Mouse (Mus musculus) midbrain, embryonic 13.5 days (tissue): Measurements from ENCODE around the gene Rbbp8nl. TPM values are rescaled to one million over a fixed set of nuclear protein-coding genes. Genes with fewer than 3 reads are reported as not detected.
"Not testable (repeated sequence)": the region's sequence is repeated elsewhere in the genome, so short reads cannot be mapped to it uniquely, and the experiment has no call there.

ENCODE experiments used
- ATAC-seq: fragments of 200-750 bp; cut with Nextera tagmentation; 2 replicates; pipeline ENCODE4 v1.8.0; 2017; ENCODE audit warnings: mild to moderate bottlenecking, moderate TSS enrichment, moderate library complexity
- H3K27ac ChIP-seq: fragments of 300-500 bp; sonication (generic); 2 replicates; pipeline ENCODE4 v1.5.1; 2015; ENCODE audit warnings: inconsistent platforms, mild to moderate bottlenecking, moderate library complexity
- H3K27me3 ChIP-seq: fragments of 300-500 bp; sonication (generic); 2 replicates; pipeline ENCODE4 v1.6.1; 2015; ENCODE audit warnings: mild to moderate bottlenecking, inconsistent platforms
- H3K36me3 ChIP-seq: fragments of 300-500 bp; sonication (generic); 2 replicates; pipeline ENCODE4 v1.6.1; 2015; ENCODE audit warnings: mild to moderate bottlenecking, inconsistent platforms
- H3K4me1 ChIP-seq: fragments of 300-500 bp; sonication (generic); replicated peaks from 2 replicates; pipeline ENCODE4 v1.6.1; 2015; ENCODE audit warnings: inconsistent platforms
- H3K4me2 ChIP-seq: fragments of 300-500 bp; sonication (generic); replicated peaks from 2 replicates; pipeline ENCODE4 v1.6.1; 2015; ENCODE audit warnings: moderate library complexity, mild to moderate bottlenecking, inconsistent platforms
- H3K4me3 ChIP-seq: fragments of 300-500 bp; sonication (generic); replicated peaks from 2 replicates; pipeline ENCODE4 v1.5.1; 2015; ENCODE audit warnings: mild to moderate bottlenecking, inconsistent platforms
- H3K9ac ChIP-seq: fragments of 300-500 bp; sonication (generic); replicated peaks from 2 replicates; pipeline ENCODE4 v1.6.1; 2015; ENCODE audit warnings: mild to moderate bottlenecking, inconsistent platforms
- H3K9me3 ChIP-seq: fragments of 300-500 bp; sonication (generic); 2 replicates; pipeline ENCODE4 v1.6.1; 2016; ENCODE audit warnings: mild to moderate bottlenecking, inconsistent platforms
- WGBS: fragments of 180-500 bp; shearing (Covaris S2); methylation state at CpG from one replicate; pipeline ENCODE4 v1.1.7; 2015; 5-methylcytosine and 5-hydroxymethylcytosine counted together
- polyA plus RNA-seq: library from polyadenylated mRNA; unstranded; fragments of >200 nt; fragmentation: Nextera tagmentation; extraction: Ambion mirVana; gene quantifications from 2 replicates; pipeline ENCODE4 v1.2.1, GENCODE M21; 2015

Gene Rbbp8nl
- polyA plus RNA-seq, 1 experiment from 2014 or later: not detected

DNA sequence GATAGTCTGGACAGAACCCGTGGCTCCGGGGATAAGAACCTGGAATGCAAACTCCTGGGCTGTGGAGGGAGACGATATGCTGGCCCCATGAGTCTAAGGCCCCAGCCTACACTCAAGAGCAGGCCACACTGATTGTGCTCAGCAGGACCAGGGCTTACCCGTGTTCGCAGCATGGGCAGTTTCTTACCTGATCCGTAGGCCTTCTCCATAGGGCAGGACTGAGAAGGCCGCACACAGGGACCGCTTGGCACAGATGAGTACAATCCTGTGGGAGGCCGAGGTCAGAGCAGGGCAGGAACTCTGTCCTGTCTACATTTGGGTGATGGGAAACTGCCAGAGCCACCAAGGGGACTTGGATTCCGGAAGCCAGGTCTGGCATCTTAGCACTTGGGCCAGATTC lies 26.8 kb downstream of the Rbbp8nl start:
- H3K36me3 ChIP-seq: peaks cover 82% of the 10 kb centered on the region
- no peaks in the 10 kb centered on the region for H3K9me3 ChIP-seq
- WGBS: 90% methylated on average over 10 of the region's 10 CpGs
- no peak overlapping the region for H3K27ac ChIP-seq
- H3K4me3 ChIP-seq: no peak overlapping the region
- no peaks in the 10 kb centered on the region for H3K27me3 ChIP-seq
- ATAC-seq: no peak
- no peak overlapping the region for H3K4me2 ChIP-seq
- 0 out of 2 replicates have a peak overlapping the region, but pooled peaks have one; percentile 2 for H3K9ac ChIP-seq
- H3K4me1 ChIP-seq: peaks cover 10% of the 10 kb centered on the region

DNA sequence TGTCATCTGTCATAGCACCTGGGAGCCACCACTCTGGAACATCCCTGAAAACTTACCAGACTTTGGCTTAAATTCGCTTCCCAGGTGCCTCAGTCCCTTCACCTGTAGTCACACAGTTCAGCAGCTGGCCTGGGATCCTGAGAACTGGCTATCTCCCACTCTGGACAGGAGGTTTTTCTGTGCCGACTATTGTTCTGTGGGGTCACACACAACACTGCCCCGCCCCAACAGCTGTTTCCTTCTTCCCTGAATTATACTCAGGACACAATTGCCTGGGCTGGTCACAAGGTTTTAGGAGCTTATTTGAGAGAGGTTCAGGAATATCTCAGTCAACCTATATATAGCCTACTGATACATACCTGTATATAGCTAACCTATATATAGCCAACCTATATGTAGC lies 27.2 kb downstream of the Rbbp8nl start:
- 77% methylated on average over 3 of the region's 3 CpGs for WGBS
- H3K27me3 ChIP-seq: no peaks in the 10 kb centered on the region
- H3K4me3 ChIP-seq: no peak overlapping the region
- no peak overlapping the region for H3K27ac ChIP-seq
- peaks cover 80% of the 10 kb centered on the region for H3K36me3 ChIP-seq
- H3K4me1 ChIP-seq: peaks cover 13% of the 10 kb centered on the region
- H3K9me3 ChIP-seq: no peaks in the 10 kb centered on the region
- ATAC-seq: no peak
- H3K9ac ChIP-seq: no peak overlapping the region
- no peak overlapping the region for H3K4me2 ChIP-seq

DNA sequence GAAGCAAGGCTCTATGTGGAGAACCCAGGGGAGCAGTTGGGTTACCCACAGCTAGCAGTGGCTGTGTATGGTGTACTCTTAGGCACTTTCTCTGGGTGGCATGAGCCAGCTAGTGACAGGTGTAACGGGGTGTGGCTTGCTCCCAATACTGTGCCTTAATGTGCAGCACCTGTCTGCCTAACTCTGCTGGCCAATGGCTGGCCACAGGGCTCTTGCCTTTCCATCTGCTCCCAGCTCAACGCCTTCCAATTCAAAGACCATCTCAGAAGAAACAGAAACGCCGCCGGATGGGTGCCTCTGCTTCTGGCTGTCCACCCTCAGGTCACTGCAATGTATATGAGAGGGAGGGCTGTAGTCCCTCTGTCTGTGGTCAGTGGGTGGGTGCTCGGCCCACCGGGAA lies 27.8 kb downstream of the Rbbp8nl start:
- WGBS: 91% methylated on average over 7 of the region's 7 CpGs
- Histone ChIP-seq H3K9me3 (no peaks in the 10 kb centered on the region), H3K27ac (no peak overlapping the region), H3K4me1 (peaks cover 13% of the 10 kb centered on the region), H3K4me2 (no peak overlapping the region), H3K4me3 (no peak overlapping the region), H3K9ac (no peak overlapping the region), H3K36me3 (peaks cover 74% of the 10 kb centered on the region), H3K27me3 (no peaks in the 10 kb centered on the region)
- ATAC-seq: no peak

DNA sequence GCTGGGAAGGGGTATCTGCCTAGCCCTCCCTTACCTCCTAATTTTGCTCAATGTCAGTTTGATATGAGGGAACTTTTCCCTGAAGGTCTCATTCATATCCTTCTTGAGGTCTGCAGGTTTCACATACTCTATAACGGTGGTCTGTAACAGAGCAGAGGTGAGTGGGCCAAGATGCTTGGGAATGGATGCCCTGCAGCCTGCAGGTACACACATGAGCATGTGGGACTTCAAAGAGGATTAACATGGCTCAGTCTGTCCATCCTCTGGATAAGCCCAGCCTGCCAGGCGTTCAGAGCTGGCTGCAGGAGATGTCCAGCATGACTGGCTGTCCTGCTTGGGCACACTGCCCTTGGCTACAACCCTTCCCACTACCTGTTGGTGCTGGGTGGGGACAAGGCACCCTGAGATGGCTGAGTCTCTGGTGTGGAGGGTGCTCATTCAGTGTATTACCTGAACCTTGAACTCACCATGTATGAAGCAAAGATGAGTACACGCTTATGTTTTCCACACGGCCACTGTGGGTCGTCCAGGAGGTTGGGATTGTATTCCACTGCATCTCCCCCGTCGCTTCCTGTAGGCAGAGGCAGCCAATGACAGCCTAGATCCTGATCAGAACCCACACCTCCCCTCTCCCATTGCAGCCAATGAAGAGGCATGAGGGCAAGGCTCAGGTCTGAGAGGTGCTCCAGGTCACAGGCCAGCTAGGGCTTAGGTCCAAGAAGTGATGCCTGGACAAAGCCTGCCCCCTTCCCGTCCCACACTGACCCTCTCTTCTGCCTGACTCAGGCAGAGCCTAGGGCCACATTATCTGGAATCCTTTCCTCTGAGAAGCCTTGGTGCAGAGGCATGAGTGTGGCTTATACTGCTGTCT lies 28.8 kb downstream of the Rbbp8nl start:
- H3K27ac ChIP-seq: no peak overlapping the region
- peaks cover 64% of the 10 kb centered on the region for H3K36me3 ChIP-seq
- 65% methylated on average over 8 of the region's 8 CpGs for WGBS
- no peak overlapping the region for H3K9ac ChIP-seq
- H3K4me3 ChIP-seq: no peak overlapping the region
- no peaks in the 10 kb centered on the region for H3K27me3 ChIP-seq
- peaks cover 20% of the 10 kb centered on the region for H3K4me1 ChIP-seq
- no peak overlapping the region for H3K4me2 ChIP-seq
- no peak for ATAC-seq
- no peaks in the 10 kb centered on the region for H3K9me3 ChIP-seq

DNA sequence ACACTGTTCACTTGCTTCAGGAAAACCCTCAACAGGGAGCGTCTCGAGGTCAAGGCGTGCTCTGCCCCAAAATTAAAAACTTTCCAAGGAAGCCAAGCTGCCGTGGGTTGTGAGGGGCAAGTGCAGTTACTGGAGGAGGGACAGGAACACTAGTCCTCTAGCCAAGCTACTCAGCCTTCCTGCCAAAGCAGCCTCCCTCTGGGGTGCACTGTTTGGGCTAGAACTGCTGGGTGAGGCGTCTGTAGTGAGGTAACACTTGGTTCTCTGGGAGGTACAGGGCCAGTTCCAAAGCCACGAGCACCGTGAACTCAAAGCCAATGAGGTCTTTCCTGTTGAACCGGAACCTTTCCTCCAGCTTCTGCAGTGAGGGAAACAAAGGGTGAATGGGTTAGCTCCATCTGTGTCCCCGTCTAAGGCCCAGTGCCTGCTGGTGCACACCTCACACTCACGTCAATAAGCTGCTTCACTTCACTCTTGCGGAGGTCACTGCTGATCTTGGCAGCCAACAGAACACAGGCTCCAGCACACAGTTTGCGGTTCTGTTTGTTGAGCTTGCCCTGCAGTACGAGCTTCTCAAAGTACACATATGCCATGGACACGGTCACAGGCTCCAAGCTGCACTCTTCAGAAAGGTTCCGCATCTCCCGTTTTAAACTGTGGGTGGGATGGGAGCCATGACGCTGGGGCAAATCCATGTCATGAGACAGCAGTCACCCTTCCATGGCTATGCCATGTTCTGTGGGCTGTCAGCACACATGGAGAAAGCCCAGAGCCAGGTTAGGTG lies 29.7 kb downstream of the Rbbp8nl start:
- not testable (repeated sequence) for H3K27me3 ChIP-seq

DNA sequence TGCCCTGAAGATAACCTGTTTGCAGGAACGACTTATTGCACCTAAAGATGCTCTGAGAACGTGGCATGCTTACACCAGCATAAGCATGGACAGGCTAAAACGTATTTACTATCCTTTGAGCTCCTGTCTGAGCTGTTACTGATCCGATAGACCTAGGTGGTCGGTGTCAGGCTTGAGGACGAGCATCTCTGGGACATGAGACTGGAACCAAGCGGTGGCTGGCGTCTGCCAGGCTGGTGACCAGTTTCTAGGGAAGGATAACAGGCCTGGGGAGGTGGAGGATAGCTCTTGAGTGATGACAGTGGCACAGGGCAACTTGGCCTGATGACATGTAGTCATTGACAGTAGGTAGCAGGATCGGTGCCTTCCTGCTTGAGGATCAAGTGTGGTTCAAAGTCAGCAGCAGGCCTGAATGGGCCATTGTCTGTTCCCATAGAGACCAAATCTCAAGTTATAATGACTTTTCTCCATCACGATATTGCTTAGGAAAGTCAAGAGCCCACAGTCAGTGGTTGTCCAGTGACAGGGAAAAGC lies 30.7 kb downstream of the Rbbp8nl start:
- Histone ChIP-seq H3K4me1 (peaks cover 23% of the 10 kb centered on the region), H3K36me3 (peaks cover 57% of the 10 kb centered on the region)
- not testable (repeated sequence) for H3K9ac ChIP-seq, H3K4me3 ChIP-seq, H3K27ac ChIP-seq, H3K4me2 ChIP-seq, H3K9me3 ChIP-seq, ATAC-seq, H3K27me3 ChIP-seq
- 80% methylated on average over 10 of the region's 10 CpGs for WGBS

More for the DNA sequence above, 29.7 kb downstream of the Rbbp8nl start:
- Histone ChIP-seq H3K4me1 (peaks cover 23% of the 10 kb centered on the region), H3K36me3 (peaks cover 63% of the 10 kb centered on the region)
- not testable (repeated sequence) for ATAC-seq, H3K9me3 ChIP-seq, H3K27ac ChIP-seq, H3K4me3 ChIP-seq, H3K4me2 ChIP-seq, H3K9ac ChIP-seq
- 73% methylated on average over 17 of the region's 17 CpGs for WGBS

DNA sequence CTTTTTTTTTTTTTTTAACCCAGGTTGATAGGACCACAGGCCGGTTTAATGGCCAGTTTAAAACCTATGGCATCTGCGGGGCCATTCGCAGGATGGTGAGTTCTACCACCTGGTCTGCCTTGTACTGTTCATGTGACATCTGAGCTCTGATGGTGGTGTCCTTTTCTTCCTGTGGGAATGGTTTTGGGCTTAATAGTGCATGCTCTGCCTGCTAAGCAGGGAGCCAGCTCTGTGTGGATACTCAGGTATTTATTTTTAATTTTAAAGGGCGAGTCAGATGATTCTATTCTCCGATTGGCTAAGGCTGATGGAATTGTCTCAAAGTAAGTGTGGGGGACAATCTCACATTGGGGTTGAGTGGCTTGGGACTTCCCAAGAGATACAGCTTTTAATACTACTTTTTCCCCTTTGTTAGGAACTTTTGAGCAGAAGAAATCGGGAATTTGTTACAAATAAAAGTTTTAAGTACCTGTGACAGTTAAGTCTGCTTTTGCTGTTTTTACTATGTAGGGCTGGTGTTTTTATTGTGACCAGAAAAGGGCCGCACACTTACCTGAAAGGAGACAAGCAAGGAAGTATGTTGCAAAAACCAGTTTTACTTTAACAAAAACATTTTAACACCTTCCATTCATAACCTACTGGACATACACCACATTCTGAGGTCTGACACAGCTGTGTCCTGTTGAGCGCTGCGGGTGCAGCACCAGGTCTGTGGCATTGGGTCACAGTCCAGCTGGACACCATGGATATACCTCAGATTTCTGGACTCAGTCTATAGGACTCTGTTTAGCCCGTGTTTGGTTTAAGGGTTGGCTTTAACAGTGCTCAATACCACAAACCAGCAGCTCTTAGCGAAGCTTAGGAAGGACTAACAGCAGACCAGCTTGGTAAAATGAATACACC lies 31.5 kb downstream of the Rbbp8nl start:
- Histone ChIP-seq H3K36me3 (peaks cover 49% of the 10 kb centered on the region), H3K27ac (peak overlapping the region; percentile 95; the same call in 1 of the 2 replicates), H3K27me3 (no peaks in the 10 kb centered on the region), H3K4me1 (peaks cover 23% of the 10 kb centered on the region), H3K4me3 (peak overlapping the region; percentile 95), H3K9ac (peak overlapping the region; percentile 92), H3K4me2 (peak overlapping the region; percentile 80), H3K9me3 (no peaks in the 10 kb centered on the region)
- ATAC-seq: no peak
- 54% methylated on average over 11 of the region's 11 CpGs for WGBS

DNA sequence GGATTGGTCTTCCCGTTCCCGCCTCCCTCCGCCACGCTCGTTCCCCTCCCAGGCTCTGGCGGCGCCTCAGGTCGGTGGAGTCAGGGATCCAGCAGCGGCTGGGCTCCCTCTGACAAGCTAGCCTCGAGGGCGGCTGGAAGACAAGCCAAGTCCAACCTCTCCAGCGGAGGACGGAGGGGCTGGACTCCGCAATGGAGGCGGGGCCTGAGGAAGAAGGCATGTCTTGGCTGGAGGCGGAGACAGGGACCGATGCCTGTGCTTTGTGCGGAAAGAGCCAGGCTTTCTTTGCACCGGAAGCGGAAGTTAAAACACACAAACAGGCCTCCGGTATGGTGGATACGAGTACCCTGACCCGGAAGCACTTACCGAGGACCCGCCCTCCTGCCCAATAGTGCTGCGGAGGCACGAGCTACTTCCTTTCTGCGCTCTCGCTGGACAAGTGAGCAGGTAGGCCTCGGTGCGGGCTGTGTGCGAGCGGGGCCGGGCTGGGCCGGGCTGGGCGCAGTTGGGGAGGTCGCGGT lies 32.6 kb downstream of the Rbbp8nl start, which contains the start of gene Rps21:
Gene Rps21 (plus strand): TSS at position 377 of the 521 bp plus-strand sequence.
- H3K9me3 ChIP-seq: no peaks in the 10 kb centered on the region
- peaks cover 37% of the 10 kb centered on the region for H3K36me3 ChIP-seq
- WGBS: under 1% methylated on average over 38 of the region's 38 CpGs
- peak within 1 kb of the TSS; percentile 80 for H3K4me2 ChIP-seq
- peak within 1 kb of the TSS; percentile 92 for H3K9ac ChIP-seq
- peak within 1 kb of the TSS; percentile 95 for H3K4me3 ChIP-seq
- H3K27ac ChIP-seq: peak within 1 kb of the TSS; percentile 95
- no peaks in the 10 kb centered on the region for H3K27me3 ChIP-seq
- peak; percentile 97 for ATAC-seq
- peaks cover 23% of the 10 kb centered on the region for H3K4me1 ChIP-seq

DNA sequence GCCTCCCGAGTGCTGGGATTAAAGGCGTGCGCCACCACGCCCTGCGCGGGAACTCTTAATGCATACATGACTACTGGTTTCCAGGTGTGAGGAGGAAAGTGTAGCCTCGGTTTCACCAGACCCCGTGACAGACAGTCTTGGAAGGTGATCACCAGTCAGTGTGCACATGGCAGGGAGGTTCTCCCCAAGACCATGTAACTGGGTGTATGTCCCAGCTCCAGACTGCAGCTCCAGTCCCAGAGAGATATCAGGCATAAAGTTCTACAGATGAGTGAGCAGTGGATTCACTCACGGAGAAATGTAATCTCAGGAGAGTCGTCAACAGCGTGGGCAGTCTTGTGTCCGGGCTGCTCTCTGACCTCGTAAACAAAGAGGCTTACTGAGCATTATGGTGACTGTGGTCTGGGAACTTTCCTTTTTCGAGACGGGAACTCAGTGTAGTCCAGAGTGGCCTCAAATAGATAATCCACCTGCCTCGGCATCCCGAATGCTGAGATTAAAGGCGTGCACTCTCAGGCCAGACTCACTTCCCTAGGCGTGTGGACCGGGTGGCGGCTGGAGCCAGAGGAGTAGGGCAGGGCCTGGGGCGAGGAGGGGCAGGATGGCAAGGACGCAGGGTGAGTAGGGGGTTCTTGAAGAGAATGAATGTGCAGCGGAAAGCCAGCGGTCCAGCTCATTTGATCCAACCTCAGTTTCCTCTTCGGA lies 33.2 kb downstream of the Rbbp8nl start:
- peaks cover 31% of the 10 kb centered on the region for H3K36me3 ChIP-seq
- no peaks in the 10 kb centered on the region for H3K9me3 ChIP-seq
- H3K4me2 ChIP-seq: peak overlapping the region; percentile 70
- H3K4me1 ChIP-seq: peaks cover 26% of the 10 kb centered on the region
- 24% methylated on average over 26 of the region's 26 CpGs for WGBS
- peak; percentile 75 for ATAC-seq
- H3K4me3 ChIP-seq: peak overlapping the region; percentile 95
- H3K27me3 ChIP-seq: no peaks in the 10 kb centered on the region
- H3K9ac ChIP-seq: peak overlapping the region; percentile 90
- peak overlapping the region; percentile 95 for H3K27ac ChIP-seq

DNA sequence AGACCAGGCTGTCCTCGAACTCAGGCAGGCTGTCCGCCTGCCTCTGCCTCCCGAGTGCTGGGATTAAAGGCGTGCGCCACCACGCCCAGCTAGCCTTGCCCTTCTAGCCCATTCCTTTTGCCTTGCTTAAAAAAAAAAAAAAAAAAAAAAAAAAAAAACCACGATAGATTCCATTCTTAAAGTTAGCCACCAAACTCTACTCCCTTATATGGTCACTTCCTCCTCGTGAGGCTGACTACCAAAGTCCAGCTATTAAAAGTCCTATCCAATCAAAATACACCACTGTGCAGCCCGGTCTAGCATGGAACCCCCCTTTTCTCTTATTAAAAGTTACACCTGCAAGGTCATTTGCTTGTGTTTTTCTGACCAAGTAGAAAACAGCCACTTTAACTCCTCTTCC lies 34.0 kb downstream of the Rbbp8nl start:
- Histone ChIP-seq H3K9me3 (no peaks in the 10 kb centered on the region), H3K27ac (no peak overlapping the region), H3K9ac (no peak overlapping the region), H3K36me3 (peaks cover 23% of the 10 kb centered on the region), H3K4me3 (peak overlapping the region; percentile 95), H3K4me2 (peak overlapping the region; percentile 70), H3K4me1 (peaks cover 29% of the 10 kb centered on the region), H3K27me3 (no peaks in the 10 kb centered on the region)
- ATAC-seq: no peak
- 93% methylated on average over 9 of the region's 9 CpGs for WGBS
